1 mouse cellular context compared by ENCODE assay signal in the genomic region with DNA sequence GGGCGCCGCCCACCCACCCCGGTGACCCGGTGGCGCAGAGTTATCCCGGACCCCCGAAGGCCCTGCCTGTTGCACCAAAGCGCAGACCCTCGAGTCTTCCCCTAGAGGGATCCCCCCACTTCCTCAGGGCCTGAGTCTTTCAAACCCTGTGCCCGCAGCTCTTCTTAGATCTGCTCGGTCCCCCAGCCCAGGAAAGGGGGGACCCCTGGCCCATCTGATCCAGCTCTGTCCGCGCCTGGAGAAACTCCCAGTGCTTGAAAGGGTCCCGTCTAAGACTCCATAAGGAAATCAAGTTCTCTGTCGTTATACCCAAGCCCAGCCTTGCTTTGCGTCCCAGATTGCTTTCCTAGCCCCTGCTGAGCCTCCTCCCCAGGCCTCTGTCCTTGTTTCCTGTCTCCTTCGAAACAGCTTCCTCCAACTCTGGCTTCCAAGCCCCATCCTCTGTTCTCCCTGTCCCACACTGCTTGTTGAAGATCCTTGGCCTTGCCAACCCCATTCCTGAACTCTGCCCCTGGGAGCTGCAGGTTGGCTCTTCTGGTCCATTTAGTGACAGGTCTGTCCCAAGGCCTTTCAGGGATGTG.
TF ChIP-seq lines count a peak whose summit lies in the region.

No protein-coding gene starts in this region.

TF ChIP-seq in CH12.LX, 34 proteins besides CTCF, POLR2A, EP300 and RAD21 (continued from another document):
- TF ChIP-seq E2F4 (IDR thresholded peaks at IDR 0.05; ENCODE audit: insufficient replicate concordance, low read depth, low read length) (no peak), MEF2A (IDR thresholded peaks at IDR 0.05; ENCODE audit: borderline replicate concordance, low read depth, low read length) (no peak), JUN (IDR thresholded peaks at IDR 0.05; ENCODE audit: insufficient read depth, low read depth, low read length) (no peak), UBTF (IDR thresholded peaks at IDR 0.05; ENCODE audit: low read depth, low read length) (no peak), RCOR1 (conservative IDR thresholded peaks at IDR 0.05; ENCODE audit: low read depth, low read length) (no peak), ZC3H11A (IDR thresholded peaks at IDR 0.05; ENCODE audit: low read depth, low read length) (no peak), ZNF384 (IDR thresholded peaks at IDR 0.05; ENCODE audit: low read depth, low read length) (no peak), ZKSCAN1 (IDR thresholded peaks at IDR 0.05; ENCODE audit: borderline replicate concordance, low read depth, low read length) (no peak), POLR2AphosphoS2 (IDR thresholded peaks at IDR 0.05; ENCODE audit: low read depth, low read length) (no peak), IRF4 (IDR thresholded peaks at IDR 0.05; ENCODE audit: low read depth, low read length) (no peak)
TF ChIP-seq in CH12.LX: peak in this region for 0.
